Mouse (Mus musculus) retina, postnatal 7 days (tissue): ENCODE measurements around the gene Art1.

Source experiments
- DNase-seq: peaks from one replicate; pipeline ENCODE4 v3.0.0-alpha.2; 2012; ENCODE audit warnings: low read depth, low spot score

The Art1 gene

GRCm38 (mm10) chr7:102108206-102108605 lies 6.7 kb downstream of the Art1 start:
- DNase-seq, result no peak

DNA sequence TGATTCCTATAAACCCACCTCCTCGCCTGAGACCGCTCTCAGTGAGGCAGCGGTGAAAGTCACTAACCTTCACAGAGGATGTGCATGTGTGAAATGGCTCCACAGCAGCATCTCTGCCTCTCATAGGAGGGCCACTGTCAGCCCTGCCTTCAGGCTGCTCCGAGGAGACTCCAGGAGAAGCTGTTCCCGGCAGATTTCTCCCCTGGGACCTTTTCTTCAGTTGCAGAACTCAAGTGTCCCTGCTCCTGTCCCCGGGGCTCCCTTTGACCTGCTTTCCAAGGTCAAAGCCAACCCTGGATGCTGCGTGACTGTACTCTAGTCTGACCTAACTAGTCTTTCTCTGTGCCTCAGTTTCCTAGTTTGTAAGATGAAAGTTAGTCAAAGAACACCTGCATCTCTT lies 7.6 kb downstream of the Art1 start, which contains the start of gene Art5:
Art5 (minus strand) TSS at position 319 of the 400 bp plus-strand sequence.
- no peak for DNase-seq

DNA sequence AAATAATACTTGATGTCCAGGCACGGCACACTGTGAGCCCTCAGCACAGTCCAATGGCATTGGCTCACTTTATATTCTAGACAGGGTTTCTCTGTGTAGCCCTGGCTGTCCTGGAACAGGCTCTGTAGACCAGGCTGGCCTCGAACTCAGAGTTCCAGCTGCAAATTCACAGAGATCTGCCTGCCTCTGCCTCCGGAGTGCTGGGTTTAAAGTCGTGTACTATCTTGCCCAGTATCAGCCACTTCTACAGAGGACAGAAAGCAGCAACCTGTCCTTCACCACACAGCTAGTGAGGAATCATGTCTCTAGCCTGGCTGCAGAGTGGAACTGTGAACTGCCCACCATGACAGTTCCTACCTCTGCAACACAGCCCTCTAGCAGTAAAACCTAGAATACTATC lies 8.2 kb downstream of the Art1 start:
- no peak for DNase-seq

- no peak for DNase-seq
These were observed 11.7 kb downstream of the Art1 start for GRCm38 (mm10) chr7:102113151-102113729.

GRCm38 (mm10) chr7:102116579-102117331 lies 15.2 kb downstream of the Art1 start, which contains the start of gene Chrna10:
Gene Chrna10 (minus strand): TSS chr7:102116828.
- DNase-seq, result no peak

DNA sequence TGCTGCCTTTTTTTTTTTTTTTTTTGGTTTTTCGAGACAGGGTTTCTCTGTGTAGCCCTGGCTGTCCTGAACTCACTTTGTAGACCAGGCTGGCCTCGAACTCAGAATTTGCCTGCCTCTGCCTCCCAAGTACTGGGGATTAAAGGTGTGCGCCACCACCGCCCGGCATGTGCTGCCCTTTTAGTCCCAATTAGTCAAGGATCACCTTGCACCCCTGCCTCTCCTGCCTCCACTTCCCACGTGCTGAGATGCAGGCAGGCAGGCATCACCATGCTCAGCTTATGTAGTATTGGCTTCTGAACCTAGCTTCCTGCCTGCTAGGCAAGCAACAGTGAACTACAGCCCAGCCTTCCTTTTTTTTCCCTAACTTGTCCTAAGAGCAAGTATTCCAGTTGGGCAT lies 15.8 kb downstream of the Art1 start:
- no peak for DNase-seq

DNA sequence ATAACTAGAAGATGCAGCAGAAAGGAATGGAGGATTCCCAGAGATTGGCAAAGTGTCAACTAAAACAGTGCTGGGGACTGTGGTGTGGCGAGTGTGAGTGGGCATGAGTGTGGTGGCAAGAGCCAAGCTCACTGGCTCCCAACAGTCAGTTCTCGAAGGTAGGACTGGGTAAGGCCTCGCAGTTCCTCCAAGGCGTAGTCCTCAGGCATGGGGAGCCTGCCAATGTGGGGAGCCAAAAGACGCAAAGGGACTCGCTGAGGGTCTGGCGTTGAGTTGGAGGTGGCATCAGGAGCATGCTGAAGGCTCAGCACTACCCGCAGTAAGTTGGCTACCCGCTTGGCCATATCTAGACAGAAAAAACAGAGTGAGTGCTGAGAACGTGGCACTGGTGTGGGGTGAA lies 18.8 kb downstream of the Art1 start:
- DNase-seq, result no peak

DNA sequence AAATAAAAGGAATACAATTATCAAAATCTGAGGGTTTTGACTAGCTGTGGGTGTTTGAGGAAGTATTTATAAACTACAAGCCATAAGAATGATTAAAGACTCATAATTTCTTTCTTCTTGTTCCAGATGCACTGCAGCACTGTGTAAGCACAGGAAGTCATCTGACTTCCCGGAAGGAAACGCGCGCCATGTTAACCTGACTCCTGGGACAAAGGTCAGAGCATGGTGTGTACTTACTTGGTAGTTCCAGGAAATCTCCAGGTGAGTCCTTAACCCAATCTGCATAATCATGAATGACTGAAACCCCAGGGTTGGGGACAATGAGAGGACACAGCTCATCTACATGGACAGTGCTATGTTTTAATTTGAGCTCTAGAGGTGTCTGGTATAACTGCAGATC lies 30.9 kb downstream of the Art1 start:
- DNase-seq, result no peak

DNA sequence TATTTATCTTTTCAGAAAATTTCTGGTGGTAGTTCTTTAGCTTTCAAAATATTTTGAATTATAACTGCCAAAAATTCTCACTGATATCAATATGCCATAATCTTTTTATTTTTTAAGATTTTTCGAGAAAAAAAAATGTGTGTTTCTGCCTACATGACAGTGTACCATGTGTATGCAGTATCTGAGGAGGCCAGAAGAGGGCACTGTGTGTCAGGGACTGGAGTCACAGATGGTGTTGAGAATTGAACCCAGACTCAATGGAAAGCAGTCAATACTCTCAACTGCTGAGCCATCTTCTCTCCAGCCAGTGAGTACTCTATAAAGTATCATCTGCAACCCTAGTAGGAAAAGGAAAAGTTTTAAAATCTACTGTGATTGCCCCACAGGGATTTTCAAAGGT lies 35.9 kb downstream of the Art1 start:
- peak; percentile 4 for DNase-seq

DNA sequence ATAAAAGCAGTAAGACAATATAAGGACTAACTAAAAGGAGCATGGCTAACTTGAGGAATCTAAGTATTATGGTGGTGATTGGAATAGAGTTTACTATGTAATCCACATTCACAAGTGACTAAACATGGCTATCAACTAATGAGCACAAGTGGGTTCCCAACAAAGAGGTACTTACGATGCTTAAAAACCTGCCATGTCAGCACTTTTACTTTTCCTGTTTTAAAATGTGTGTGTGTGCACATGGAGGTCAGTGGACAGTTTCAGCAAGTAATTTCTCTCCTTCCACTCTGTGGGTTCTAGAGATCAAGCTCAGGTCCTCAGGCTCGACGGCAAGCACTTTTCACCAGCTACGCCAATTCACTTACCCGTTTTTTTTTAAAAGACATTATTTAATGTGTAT lies 36.4 kb downstream of the Art1 start:
- DNase-seq, result no peak

DNA sequence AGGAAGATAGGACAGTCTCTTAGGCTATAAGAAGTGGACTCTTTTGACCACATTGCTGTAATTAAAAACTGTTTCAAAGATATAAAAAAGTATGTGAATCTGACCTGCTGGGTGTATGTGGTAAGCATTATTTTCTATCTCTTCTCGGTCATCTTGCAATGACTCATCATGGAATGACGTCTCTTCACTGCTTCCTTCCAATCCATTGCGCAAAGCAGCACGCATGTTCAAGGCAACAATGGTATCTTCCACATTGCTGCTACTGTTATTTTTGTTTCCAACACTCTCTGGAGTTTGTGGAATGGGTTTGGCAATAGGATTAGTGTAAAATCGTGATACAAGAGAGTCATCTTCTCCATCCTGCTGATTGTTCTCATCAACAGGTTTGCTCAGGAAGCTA lies 52.1 kb downstream of the Art1 start:
- DNase-seq, result no peak
